Mouse (Mus musculus) brown adipose tissue, adult 24 weeks (tissue): ENCODE results near the gene Phykpl. TPM values are rescaled to one million over a fixed set of nuclear protein-coding genes. Genes with fewer than 3 reads are reported as not detected.
"Not testable (repeated sequence)": the region's sequence is repeated elsewhere in the genome, so short reads cannot be mapped to it uniquely, and the experiment has no call there.

ENCODE experiments used
- H3K27ac ChIP-seq: fragments of 200-500 bp; replicated peaks from 2 replicates; pipeline ENCODE4 v1.5.1; 2012; ENCODE audit warnings: low read depth, mild to moderate bottlenecking, low read length
- H3K4me1 ChIP-seq: fragments of 200-500 bp; 2 replicates; pipeline ENCODE4 v1.6.1; 2012; ENCODE audit warnings: low read length, mixed read lengths; ENCODE audit not compliant: control insufficient read depth, insufficient read depth, insufficient read length
- H3K4me3 ChIP-seq: fragments of 200-500 bp; 2 replicates; pipeline ENCODE4 v1.5.1; 2012; ENCODE audit warnings: low read depth, mild to moderate bottlenecking, low read length, moderate library complexity; ENCODE audit not compliant: insufficient read depth
- polyA plus RNA-seq: library from polyadenylated mRNA; stranded (reverse); fragments of >200 nt; gene quantifications from 2 replicates; pipeline ENCODE4 v1.2.4, GENCODE M21; 2012; ENCODE audit not compliant: missing spikeins, insufficient read depth, insufficient read length

Gene Phykpl
- polyA plus RNA-seq, 1 experiment, result 10.1 TPM

DNA sequence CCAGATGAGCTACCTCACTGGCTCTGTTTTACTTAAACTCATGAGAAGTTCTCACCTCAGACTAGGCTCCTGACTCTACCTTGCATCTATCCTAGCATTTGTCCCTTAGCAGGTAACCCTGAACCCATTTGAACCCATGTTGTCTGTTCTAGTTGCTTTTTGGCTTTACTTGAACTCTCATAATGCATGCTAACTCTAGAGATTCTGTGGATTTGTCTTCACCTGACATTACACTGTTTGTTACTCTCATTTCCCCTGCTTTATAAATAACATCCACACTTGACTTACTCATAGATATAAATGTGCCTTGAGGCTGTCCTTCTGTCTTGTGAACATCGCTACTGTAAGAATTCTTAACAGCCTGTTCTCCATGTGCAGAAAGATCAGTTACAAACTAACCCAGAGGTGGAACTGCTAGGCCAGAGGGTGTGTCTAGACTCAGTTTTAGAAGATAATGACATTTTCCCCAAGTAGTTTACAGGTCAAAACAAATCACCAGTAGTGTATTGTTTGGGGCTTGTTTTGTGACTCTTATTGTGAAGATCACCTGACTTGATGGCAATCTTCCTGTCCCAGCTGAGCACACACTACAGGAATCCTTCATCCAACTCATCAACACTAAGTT is 11.0 kb downstream of the Phykpl start:
- H3K4me1 ChIP-seq, result no peaks in the 10 kb centered on the region
- no peak overlapping the region for H3K27ac ChIP-seq
- H3K4me3 ChIP-seq, result no peak overlapping the region

GRCm38 (mm10) chr11:51597553-51597952 is 13.0 kb downstream of the Phykpl start:
- H3K4me3 ChIP-seq, result no peak overlapping the region
- H3K4me1 ChIP-seq, result no peaks in the 10 kb centered on the region
- H3K27ac ChIP-seq, result no peak overlapping the region

GRCm38 (mm10) chr11:51602253-51602652 is 17.7 kb downstream of the Phykpl start:
- Histone ChIP-seq H3K27ac (no peak overlapping the region), H3K4me1 (no peaks in the 10 kb centered on the region), H3K4me3 (no peak overlapping the region)

DNA sequence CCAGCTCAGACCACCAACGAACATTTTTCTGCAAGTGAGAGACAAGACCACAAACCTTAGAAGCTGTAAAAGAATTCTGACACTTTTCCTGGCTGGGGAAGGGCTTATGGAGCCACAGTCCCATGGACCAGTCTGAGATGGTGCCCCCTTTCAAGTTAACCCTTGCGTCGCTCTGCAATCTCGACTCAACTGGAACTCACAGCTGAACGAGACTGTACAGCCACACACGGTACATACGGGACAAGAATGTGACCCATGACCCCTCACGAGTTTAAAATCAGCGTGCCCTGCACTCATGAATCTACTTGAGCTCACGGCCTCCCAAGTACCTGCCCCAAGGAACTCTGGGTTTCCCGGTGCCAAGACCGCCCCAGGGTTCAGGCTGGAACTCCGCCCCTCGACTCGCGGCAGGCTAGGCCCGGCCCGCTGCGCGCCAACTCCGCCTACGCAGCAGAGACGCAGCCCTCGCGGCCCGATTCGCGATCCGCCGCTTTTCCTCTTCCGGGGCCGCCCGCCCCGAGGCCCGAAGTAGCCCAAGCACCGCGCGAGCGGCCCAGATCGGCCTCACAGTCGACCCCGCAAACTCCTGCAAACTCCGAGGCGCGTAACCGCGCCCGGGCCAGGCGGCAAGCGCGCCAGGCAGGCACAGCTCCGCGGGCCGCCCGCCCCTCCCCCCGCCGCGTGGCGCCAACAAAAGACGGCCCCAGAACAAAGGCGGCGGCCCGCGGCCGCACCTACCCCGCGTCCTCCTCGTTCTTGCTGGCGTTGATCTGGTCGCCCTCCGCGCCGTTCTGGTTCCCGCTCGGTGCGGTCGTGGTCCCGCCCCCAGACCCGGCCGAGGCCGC is 21.3 kb downstream of the Phykpl start:
- H3K4me3 ChIP-seq, result peak overlapping the region; percentile 98

DNA sequence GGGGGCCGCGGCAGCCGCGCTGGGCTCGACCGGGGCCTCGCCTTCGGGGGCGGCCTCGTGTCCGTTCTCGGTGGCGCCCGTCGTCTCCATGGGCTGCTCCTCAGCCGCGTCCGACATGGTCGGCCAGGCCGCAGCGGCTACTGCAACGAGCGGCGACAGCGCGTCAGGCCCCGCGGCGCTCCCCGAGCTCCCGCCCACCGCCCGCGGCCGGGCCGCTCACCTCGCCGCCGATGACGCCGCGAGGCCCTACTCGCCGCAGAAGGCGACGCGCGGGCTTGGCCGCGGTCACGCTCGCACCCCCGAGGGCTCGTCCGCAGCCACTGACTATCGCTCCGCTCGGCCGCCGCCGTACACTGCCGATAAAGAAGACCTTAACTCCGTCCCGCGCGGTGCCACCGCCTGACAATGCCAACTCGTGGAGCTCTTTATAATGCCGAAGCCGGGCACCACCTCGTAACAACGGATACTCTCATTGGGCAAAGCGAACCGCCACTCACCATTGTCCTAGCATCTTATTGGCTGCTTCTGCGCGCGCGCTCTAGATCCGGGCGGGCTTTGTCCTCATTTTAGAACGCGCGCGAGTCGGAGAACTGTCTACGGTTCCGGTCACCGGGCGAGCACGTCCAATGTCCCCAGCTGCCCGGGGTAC is 22.0 kb downstream of the Phykpl start, which contains the start of gene Hnrnpab:
TSS of gene Hnrnpab (minus strand) at position 401 of the 649 bp plus-strand sequence.
- H3K4me1 ChIP-seq, result no peaks in the 10 kb centered on the region
- peak within 1 kb of the TSS; percentile 83 for H3K27ac ChIP-seq

More for the DNA sequence above, 21.3 kb downstream of the Phykpl start:
- no peaks in the 10 kb centered on the region for H3K4me1 ChIP-seq
- H3K27ac ChIP-seq, result peak overlapping the region; percentile 83

GRCm38 (mm10) chr11:51607096-51607738 is 22.7 kb downstream of the Phykpl start:
- H3K4me3 ChIP-seq, result peak overlapping the region; percentile 98
- peak overlapping the region; percentile 66 for H3K27ac ChIP-seq
- H3K4me1 ChIP-seq, result no peaks in the 10 kb centered on the region

More for the DNA sequence above, 22.0 kb downstream of the Phykpl start, which contains the start of gene Hnrnpab:
- peak within 1 kb of the TSS; percentile 98 for H3K4me3 ChIP-seq

DNA sequence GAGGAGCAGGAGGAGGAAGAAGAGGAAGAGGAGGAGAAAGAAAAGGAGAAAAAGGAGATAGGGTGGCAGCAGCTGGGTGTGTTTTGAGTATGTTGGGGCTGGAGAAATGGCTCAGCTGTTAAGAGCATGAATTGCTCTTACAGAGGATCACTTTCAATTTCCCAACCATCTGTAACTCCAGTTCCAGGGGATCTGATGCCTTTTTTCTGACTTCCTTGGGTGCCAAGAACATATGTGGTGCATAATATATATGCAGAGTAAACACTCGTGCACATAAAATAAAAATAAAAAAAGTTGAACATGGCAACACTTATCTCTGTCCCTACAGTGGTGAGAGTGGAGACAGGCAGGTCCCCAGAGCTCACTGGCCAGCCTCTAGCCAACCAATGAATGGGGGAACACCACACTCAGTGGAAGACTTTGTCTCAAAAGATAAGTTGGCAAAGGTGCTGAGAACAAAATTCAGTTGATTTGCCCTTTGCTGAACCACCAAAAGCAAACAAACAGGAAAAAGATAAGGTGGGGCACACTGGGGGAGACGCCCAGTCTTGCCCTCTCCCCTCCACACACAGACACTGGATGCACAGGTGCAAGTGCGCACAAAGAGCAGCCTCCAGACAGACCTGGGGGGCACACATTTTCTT is 24.8 kb downstream of the Phykpl start:
- no peaks in the 10 kb centered on the region for H3K4me1 ChIP-seq
- no peak overlapping the region for H3K4me3 ChIP-seq
- H3K27ac ChIP-seq, result no peak overlapping the region

DNA sequence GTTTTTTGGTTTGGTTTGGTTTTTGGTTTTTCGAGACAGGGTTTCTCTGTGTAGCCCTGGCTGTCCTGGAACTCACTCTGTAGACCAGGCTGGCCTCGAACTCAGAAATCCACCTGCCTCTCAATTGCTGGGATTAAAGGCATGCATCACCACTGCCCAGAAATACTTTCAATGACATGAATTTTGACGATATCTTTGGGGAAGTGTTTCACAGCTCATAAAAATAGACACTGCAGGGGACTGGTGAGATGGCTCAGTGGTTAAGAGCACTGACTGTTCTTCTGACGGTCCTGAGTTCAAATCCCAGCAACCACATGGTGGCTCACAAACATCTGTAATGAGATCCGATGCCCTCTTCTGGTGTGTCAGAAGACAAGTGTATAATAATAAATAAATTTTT is 25.4 kb downstream of the Phykpl start:
- H3K4me1 ChIP-seq, H3K27ac ChIP-seq, H3K4me3 ChIP-seq: not testable (repeated sequence)

- H3K27ac ChIP-seq, result no peak overlapping the region
- H3K4me1 ChIP-seq, result peaks cover 2% of the 10 kb centered on the region
- no peak overlapping the region for H3K4me3 ChIP-seq
Measured at GRCm38 (mm10) chr11:51614256-51614655, 29.7 kb downstream of the Phykpl start.

DNA sequence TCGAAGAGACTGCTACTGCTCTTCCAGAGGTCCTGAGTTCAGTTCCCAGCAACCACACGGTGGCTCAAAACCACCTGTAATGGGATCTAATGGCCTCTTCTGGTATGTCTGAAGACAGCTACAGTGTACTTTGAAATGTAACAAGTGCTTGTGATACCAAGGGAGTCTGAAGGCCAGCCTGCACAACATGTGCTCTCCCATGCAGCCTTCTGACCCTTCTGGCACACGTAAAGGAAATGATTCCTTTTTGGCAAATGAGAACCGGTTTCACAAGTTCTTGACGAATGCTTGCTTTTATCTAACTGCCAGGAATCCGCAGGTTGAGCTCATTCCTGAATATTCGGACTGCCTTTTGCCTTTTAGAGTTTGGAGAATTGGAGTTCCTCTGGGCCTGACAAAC is 30.6 kb downstream of the Phykpl start:
- H3K4me3 ChIP-seq, result peak overlapping the region; percentile 63
- peaks cover 2% of the 10 kb centered on the region for H3K4me1 ChIP-seq
- H3K27ac ChIP-seq, result peak overlapping the region; percentile 90

GRCm38 (mm10) chr11:51615601-51616000 is 31.0 kb downstream of the Phykpl start:
- H3K4me1 ChIP-seq, result peaks cover 2% of the 10 kb centered on the region
- peak overlapping the region; percentile 63 for H3K4me3 ChIP-seq
- peak overlapping the region; percentile 90 for H3K27ac ChIP-seq

DNA sequence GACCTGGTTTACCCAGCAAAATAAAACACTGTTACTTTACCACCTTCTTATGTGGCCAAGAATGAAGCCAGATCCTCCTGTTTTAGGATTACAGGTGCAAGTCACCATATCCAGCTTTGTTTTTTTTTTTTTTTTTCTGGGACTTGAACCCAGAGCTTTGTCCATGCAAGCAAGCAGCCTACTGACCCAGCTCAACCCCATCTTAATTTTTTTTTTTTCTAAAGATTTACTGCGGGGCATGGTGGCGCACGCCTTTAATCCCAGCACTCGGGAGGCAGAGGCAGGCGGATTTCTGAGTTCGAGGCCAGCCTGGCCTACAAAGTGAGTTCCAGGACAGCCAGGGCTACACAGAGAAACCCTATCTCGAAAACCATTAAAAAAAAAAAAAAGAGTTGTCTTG is 31.6 kb downstream of the Phykpl start:
- H3K4me1 ChIP-seq, H3K27ac ChIP-seq, H3K4me3 ChIP-seq: not testable (repeated sequence)

DNA sequence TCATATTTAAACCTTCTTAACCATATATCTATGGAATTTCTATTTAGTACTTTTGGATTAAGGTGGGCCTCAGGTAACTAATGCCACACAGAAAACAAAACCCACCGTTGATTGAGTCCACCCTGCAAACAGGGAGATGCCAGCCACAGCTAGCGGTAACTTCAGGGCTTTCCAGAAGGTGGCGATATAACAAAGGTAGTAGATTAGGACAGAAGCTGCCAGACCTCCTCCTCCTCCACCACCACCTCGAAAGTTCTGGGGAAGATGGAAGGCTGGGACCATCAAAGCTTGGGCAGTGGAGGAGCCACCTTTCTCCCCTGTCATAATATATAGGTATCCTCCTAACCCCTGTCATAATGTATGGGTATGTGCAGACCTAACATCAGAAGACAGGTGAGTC is 33.1 kb downstream of the Phykpl start:
- Histone ChIP-seq H3K4me1 (peaks cover 2% of the 10 kb centered on the region), H3K4me3 (no peak overlapping the region), H3K27ac (no peak overlapping the region)

- Histone ChIP-seq H3K4me3 (peak overlapping the region; percentile 50), H3K27ac (no peak overlapping the region; the same call in 1 of the 2 replicates), H3K4me1 (peaks cover 2% of the 10 kb centered on the region)
Measured at GRCm38 (mm10) chr11:51618894-51619408, 34.4 kb downstream of the Phykpl start.
